Mouse (Mus musculus): Measurements from ENCODE around the gene Krtap4-2. TPM values are rescaled to one million over a fixed set of nuclear protein-coding genes. Genes with fewer than 3 reads are reported as not detected.
"Not testable (repeated sequence)": the region's sequence is repeated elsewhere in the genome, so short reads cannot be mapped to it uniquely, and the experiment has no call there.

The Krtap4-2 gene
- polyA plus RNA-seq, 2 experiments: not detected

DNA sequence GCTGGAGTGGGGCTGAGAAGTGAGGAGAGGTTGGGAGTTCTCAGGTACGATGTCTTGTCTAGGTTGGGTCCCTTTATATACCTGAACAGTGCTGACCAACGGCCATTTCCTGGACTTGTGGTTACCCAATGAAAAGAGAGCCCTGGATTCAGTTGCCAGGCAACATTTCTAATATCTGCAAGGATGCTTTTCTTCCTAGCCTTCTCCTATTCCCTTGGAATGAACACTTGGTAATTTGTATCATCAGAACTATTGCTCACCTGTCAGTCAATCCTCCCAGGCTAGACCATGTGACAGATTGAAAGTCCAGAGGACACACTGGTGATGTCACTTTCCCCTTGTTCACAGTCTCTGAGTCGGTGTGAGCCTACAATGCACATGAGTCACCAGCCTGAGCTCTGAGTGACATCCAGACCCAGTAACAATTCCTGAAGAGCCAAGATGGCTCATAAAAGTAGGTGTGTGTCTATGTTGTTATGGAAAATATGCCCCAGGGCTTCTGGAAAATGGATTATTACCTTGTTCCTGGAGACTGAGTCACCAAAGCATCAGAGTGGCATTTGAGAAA, 20.0 kb downstream of the Krtap4-2 start, which contains the start of gene Krtap2-4:
Krtap2-4 (minus strand) TSS at position 51 of the 568 bp plus-strand sequence.
- Histone ChIP-seq H3K9ac (ENCODE audit: low read depth, low read length, severe bottlenecking) (no peak within 1 kb of the TSS), H3K4me1 (ENCODE audit: control insufficient read depth, insufficient read depth, low read length) (no peaks in the 10 kb centered on the region), H3K4me3 (replicated peaks; ENCODE audit: low read length) (no peak within 1 kb of the TSS), H3K27me3 (ENCODE audit: control insufficient read depth, insufficient read depth, low read length) (no peaks in the 10 kb centered on the region), H3K9me3 (ENCODE audit: control insufficient read depth, low read length) (no peaks in the 10 kb centered on the region), H3K27ac (replicated peaks; ENCODE audit: low read depth, low read length) (no peak within 1 kb of the TSS), H3K4me2 (replicated peaks; ENCODE audit: low read depth, low read length, severe bottlenecking) (no peak within 1 kb of the TSS), H3K36me3 (ENCODE audit: control insufficient read depth, insufficient read depth, low read length) (no peaks in the 10 kb centered on the region)
- 72% methylated on average over 3 of the region's 3 CpGs for WGBS
- ATAC-seq (ENCODE audit: low FRiP score, low read depth): no peak
- DNase-seq (ENCODE audit: low spot score): no peak
- no peak for TF ChIP-seq POLR2A (IDR thresholded peaks at IDR 0.05; ENCODE audit: borderline replicate concordance, extremely low read depth, insufficient read depth, insufficient read length)

DNA sequence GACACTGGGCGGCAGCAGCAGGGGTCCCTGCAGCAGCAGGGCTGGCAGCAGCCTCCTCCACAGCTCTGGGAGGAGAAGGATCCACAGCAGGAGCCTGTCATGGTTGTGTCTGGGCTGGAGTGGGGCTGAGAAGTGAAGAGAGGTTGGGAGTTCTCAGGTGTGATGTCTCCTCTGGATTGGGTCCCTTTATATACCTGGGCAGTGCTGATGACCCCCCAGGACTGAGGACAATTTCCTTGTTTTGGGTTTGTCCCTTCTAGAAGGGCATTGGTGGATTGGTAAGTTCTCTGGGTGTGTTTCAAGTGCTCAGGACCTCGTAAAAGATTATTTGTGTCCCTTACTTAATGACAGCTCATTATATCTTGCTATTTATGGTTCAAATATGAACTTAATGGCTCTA, 24.8 kb downstream of the Krtap4-2 start, which contains the start of gene Gm11937:
Gm11937 (minus strand) TSS at position 101 of the 400 bp plus-strand sequence.
- H3K4me1 ChIP-seq (ENCODE audit: control insufficient read depth, insufficient read depth, low read length); H3K9me3 ChIP-seq (ENCODE audit: control insufficient read depth, low read length); H3K36me3 ChIP-seq (ENCODE audit: control insufficient read depth, insufficient read depth, low read length); DNase-seq (ENCODE audit: low spot score); ATAC-seq (ENCODE audit: low FRiP score, low read depth); H3K27me3 ChIP-seq (ENCODE audit: control insufficient read depth, insufficient read depth, low read length); H3K27ac ChIP-seq (replicated peaks; ENCODE audit: low read depth, low read length); H3K4me3 ChIP-seq (replicated peaks; ENCODE audit: low read length); H3K9ac ChIP-seq (ENCODE audit: low read depth, low read length, severe bottlenecking); H3K4me2 ChIP-seq (replicated peaks; ENCODE audit: low read depth, low read length, severe bottlenecking): not testable (repeated sequence)
- 52% methylated on average over 1 of the region's 2 CpGs for WGBS

DNA sequence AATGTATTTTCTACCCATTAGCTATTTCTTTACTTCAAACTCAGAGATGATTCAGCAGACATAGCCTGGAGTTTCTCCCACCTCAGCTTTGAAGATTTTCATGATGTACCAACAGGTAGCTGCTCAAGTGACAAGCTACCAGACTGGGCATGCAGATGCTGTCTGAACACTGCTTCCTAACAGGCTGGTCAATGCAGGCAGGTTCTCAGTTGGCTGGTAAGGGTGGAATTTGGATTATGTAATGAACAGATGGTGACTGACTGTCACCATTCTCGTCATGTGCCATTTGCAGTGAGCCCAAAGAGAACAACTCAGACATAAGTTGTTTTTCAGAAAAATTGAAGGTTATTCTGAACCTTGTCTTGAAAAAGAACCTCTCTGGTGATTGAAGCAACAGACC, 25.8 kb downstream of the Krtap4-2 start:
- no peak overlapping the region for H3K4me3 ChIP-seq (replicated peaks; ENCODE audit: low read length)
- no peaks in the 10 kb centered on the region for H3K4me1 ChIP-seq (ENCODE audit: control insufficient read depth, insufficient read depth, low read length)
- WGBS: 58% methylated on average over 1 of the region's 1 CpGs
- no peak overlapping the region for H3K9ac ChIP-seq (ENCODE audit: low read depth, low read length, severe bottlenecking)
- DNase-seq (ENCODE audit: low spot score) (no peak), ATAC-seq (ENCODE audit: low FRiP score, low read depth) (no peak)
- no peaks in the 10 kb centered on the region for H3K27me3 ChIP-seq (ENCODE audit: control insufficient read depth, insufficient read depth, low read length)
- H3K36me3 ChIP-seq (ENCODE audit: control insufficient read depth, insufficient read depth, low read length): no peaks in the 10 kb centered on the region
- no peak for TF ChIP-seq POLR2A (IDR thresholded peaks at IDR 0.05; ENCODE audit: borderline replicate concordance, extremely low read depth, insufficient read depth, insufficient read length)
- no peak overlapping the region for H3K4me2 ChIP-seq (replicated peaks; ENCODE audit: low read depth, low read length, severe bottlenecking)
- H3K9me3 ChIP-seq (ENCODE audit: control insufficient read depth, low read length): no peaks in the 10 kb centered on the region
- H3K27ac ChIP-seq (replicated peaks; ENCODE audit: low read depth, low read length): no peak overlapping the region

DNA sequence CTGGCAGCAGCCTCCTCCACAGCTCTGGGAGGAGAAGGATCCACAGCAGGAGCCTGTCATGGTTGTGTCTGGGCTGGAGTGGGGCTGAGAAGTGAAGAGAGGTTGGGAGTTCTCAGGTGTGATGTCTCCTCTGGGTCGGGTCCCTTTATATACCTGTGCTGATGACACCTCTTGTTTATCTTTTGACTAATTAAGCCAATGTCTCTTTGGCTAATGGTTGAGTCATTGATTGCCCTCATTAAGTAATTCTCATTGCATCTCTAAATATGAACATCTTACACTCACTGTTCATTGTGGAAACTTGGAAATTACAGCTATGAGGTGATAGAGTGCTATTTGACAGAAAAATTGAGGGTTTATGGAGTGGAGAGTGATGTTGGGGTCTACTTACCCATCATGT, 31.7 kb downstream of the Krtap4-2 start, which contains the start of gene Gm11938:
Gm11938 (minus strand) TSS at position 101 of the 400 bp plus-strand sequence.
- not testable (repeated sequence) for H3K36me3 ChIP-seq (ENCODE audit: control insufficient read depth, insufficient read depth, low read length); DNase-seq (ENCODE audit: low spot score); H3K27ac ChIP-seq (replicated peaks; ENCODE audit: low read depth, low read length); H3K27me3 ChIP-seq (ENCODE audit: control insufficient read depth, insufficient read depth, low read length); H3K9ac ChIP-seq (ENCODE audit: low read depth, low read length, severe bottlenecking); ATAC-seq (ENCODE audit: low FRiP score, low read depth); H3K9me3 ChIP-seq (ENCODE audit: control insufficient read depth, low read length); H3K4me2 ChIP-seq (replicated peaks; ENCODE audit: low read depth, low read length, severe bottlenecking); H3K4me1 ChIP-seq (ENCODE audit: control insufficient read depth, insufficient read depth, low read length); H3K4me3 ChIP-seq (replicated peaks; ENCODE audit: low read length)
- WGBS: 48% methylated on average over 1 of the region's 1 CpGs

DNA sequence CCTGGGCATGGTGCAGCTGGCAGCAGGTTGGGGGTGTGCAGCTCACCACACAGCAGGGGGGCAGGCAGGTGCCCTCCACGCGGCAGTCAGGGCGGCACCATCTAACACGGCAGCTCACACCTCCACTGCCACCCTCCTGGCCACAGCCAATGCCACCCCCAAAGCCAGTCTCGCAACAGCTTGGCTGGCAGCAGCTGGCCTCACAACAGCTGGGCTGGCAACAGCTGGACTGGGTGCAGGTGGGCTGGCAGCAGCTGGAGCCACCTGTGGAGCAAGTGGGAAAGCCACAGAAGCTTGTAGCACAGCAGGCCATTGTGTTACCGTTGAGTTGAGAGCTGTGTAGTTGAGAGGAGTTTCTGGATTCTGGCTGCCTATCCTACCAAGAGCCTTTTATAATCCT, 37.1 kb downstream of the Krtap4-2 start, which contains the start of gene Krtap9-3:
Krtap9-3 (minus strand) TSS at position 364 of the 400 bp plus-strand sequence.
- not testable (repeated sequence) for H3K27ac ChIP-seq (replicated peaks; ENCODE audit: low read depth, low read length); H3K9me3 ChIP-seq (ENCODE audit: control insufficient read depth, low read length); ATAC-seq (ENCODE audit: low FRiP score, low read depth); H3K4me1 ChIP-seq (ENCODE audit: control insufficient read depth, insufficient read depth, low read length); DNase-seq (ENCODE audit: low spot score); H3K9ac ChIP-seq (ENCODE audit: low read depth, low read length, severe bottlenecking); H3K4me3 ChIP-seq (replicated peaks; ENCODE audit: low read length); H3K27me3 ChIP-seq (ENCODE audit: control insufficient read depth, insufficient read depth, low read length); H3K36me3 ChIP-seq (ENCODE audit: control insufficient read depth, insufficient read depth, low read length); H3K4me2 ChIP-seq (replicated peaks; ENCODE audit: low read depth, low read length, severe bottlenecking)
- 65% methylated on average over 5 of the region's 6 CpGs for WGBS

DNA sequence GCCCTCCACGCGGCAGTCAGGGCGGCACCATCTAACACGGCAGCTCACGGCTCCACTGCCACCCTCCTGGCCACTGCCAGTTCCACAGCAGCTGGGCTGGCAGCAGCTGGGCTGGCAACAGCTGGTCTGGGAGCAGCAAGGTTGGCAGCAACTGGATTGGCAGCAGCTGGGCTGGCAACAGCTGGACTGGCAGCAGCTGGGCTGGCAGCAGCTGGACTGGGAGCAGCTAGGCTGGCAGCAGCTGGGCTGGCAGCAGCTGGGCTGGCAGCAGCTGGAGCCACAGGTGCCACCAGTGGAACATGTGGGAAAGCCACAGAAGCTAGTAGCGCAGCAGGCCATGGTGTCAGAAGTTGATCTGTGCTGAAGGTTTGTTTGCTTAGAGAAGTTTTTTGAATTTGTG, 43.9 kb downstream of the Krtap4-2 start, which contains the start of gene Krtap1-3:
Krtap1-3 (minus strand) TSS at position 359 of the 400 bp plus-strand sequence.
- Histone ChIP-seq H3K9me3 (ENCODE audit: control insufficient read depth, low read length) (no peaks in the 10 kb centered on the region), H3K36me3 (ENCODE audit: control insufficient read depth, insufficient read depth, low read length) (no peaks in the 10 kb centered on the region), H3K4me1 (ENCODE audit: control insufficient read depth, insufficient read depth, low read length) (no peaks in the 10 kb centered on the region), H3K27me3 (ENCODE audit: control insufficient read depth, insufficient read depth, low read length) (no peaks in the 10 kb centered on the region), H3K4me2 (replicated peaks; ENCODE audit: low read depth, low read length, severe bottlenecking) (no peak within 1 kb of the TSS), H3K4me3 (replicated peaks; ENCODE audit: low read length) (no peak within 1 kb of the TSS), H3K27ac (replicated peaks; ENCODE audit: low read depth, low read length) (no peak within 1 kb of the TSS), H3K9ac (ENCODE audit: low read depth, low read length, severe bottlenecking) (no peak within 1 kb of the TSS)
- TF ChIP-seq POLR2A (IDR thresholded peaks at IDR 0.05; ENCODE audit: borderline replicate concordance, extremely low read depth, insufficient read depth, insufficient read length): no peak
- ATAC-seq (ENCODE audit: low FRiP score, low read depth) (no peak), DNase-seq (ENCODE audit: low spot score) (no peak)
- WGBS: 46% methylated on average over 3 of the region's 6 CpGs

Measured in limb, embryonic 14.5 days (tissue).